Mouse (Mus musculus): ENCODE results near the gene Actl11. TPM values are rescaled to one million over a fixed set of nuclear protein-coding genes. Genes with fewer than 3 reads are reported as not detected.

Gene Actl11
- polyA plus RNA-seq (2014; fragmentation: Illumina TruSeq; extraction: RNeasy Lipid Tissue Mini Kit (QIAGEN cat#74804); ENCODE audit: low read depth, low replicate concordance) = not detected

DNA sequence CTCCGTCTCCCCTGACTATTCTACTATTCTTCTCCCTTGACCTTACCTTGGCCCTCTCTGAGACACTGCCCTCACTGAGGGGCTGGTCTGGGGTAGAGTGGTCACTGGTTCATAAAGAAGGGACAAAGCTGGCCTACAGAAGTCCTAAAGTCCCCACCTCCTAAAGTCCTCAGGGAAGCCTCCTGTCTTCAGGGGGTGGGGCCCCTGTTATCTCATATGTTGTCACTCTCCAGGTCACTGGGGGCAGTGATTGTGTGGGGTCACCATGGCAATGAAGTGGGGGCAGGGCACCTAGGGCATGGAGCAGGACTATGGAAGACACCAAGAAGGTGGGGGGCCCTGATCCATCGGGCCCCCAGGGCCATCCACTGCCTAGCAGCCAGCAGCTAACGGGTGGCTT, at the start of gene Actl11:
Actl11 (plus strand) TSS at position 301 of the 400 bp plus-strand sequence.

DNA sequence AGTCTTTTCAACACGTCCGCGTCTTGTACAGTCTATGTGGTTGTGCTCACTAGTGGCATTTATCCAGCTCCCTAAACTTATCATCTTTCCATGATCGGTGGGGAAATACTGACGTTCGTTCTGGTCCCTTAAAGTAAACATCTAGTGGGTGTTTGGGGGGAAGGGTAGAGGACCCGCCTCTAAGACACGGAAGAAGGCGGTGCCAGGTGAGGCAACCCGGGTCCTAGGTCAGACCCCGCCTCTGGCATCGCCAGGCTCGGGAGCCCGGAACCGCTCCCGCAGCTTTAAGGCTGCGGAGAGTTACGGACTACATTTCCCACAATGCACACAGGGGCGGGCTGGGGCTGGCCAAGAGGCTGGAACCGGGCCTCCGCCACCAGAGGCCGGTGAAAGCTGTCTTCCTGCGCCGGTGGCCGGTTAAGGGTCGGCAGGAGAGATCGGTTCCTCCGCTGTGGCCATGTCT, 40.4 kb upstream of the Actl11 start, which contains the start of gene Mon1a:
Mon1a (plus strand) TSS at position 348 of the 463 bp plus-strand sequence.

DNA sequence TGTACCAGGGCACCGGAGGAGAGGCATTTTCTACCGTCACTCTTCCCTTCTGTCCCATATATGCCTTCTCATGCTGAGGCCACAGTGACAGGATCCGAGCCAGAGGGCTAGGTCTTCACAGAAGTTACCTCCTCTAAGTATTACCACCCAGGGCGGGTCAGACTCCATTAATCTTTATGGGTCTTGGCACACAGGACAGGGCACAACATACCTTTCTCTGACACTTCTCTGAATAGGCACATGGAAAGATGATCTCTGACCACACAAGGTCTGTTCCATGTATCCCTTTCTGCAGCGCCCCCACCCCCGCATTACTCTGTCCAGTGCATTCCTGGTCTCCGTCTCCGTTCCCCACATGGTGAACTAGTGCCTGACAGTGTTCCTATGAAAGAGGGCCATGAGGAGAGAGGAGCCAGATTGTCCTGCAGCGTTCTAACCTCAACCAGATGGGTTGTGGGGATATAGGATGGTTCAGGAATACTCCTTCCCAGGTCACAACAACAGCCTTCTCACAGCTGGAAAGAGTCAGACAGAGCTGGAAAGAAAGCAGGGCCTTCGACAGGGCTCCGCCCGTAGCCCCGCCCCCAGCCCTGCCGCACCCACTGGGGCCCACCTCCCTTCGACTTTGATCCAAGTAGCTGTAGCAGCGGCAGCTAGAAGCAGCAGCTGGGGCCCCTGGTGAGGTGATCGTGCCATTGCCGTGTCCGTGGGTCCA, 21.9 kb upstream of the Actl11 start, which contains the start of gene Mst1r:
Mst1r (plus strand) TSS at position 622 of the 715 bp plus-strand sequence.

DNA sequence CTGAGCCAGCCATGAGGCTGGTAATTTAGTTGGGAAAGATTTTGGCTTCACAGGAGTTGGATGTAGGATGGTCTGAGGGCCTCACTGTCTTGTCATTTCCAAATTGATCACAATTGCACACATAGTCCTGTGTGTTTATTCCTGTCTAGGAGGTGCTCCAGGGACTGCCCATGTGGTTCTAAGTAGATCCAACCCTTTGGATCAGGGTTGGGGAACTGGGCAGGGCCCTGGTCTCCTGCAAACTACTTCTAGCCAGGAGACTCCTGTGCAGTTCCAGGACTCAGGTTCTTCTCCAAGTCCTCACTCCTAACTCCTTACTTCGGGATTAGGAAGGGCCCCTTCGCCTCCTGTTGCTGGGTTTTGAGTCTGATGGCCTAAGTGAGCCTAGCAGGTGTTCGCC, 7.1 kb downstream of the Actl11 start, which contains the start of gene Camkv:
Camkv (plus strand) TSS at position 301 of the 400 bp plus-strand sequence.

DNA sequence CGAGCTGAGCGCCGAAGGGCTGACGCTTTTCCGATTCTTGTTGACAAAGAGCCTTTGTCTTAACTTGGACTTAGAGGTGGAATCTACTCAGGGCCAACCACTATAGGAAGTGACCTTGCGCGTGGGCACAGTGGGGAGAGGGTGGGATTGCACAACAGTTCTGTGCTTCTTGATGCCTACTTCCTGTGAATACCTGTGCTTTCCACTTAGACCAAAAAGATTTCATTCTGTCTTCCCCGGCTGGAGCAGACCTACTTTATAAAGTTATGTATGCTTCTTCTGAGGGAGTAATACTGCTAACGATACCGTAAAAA, 21.6 kb downstream of the Actl11 start, which contains the start of gene Traip:
Traip (plus strand) TSS at position 215 of the 314 bp plus-strand sequence.

DNA sequence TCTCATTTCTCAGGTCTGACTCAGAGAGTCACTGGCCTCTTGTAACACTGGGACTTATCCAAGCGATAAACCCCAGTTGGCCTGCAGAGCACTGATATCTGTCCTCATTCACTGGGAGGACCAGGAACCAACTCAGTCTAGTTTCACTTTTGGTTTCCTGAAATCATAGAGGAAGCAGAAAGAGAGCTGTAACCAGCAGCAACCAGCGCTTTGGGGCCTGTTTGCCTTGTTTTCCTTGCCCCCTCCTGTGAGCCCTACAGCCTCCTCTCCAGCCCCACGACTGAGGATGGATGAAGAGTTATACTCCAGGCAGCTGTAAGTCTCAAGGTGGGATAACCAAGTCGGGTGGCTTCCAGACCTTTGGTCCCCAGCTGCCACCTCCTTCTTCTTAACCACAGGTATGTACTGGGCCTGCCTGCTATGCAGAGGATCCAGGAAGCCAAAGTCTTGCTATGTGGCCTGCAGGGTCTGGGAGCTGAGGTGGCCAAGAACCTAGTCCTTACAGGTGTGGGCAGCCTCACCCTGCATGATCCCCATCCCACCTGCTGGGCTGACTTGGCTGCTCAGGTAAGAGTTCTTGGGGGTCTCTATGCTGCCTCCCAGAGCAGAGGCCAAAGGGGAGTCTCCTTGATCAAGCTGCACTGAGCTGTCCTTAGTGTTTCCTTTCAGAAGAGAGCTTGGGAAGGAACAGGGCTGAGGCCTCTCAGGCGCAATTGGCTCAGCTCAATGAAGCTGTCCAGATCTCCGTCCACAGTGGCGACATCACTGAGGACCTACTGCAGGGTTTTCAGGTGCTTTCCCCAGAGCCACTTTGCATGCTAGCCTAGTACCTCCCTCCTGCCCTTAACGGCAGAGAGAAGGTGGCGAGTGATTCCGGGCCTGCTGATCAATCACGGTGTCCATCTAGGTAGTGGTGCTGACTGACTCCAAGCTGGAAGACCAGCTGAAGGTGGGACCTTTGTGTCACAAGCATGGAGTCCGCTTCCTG, 47.4 kb downstream of the Actl11 start, which contains the start of gene Uba7:
Uba7 (plus strand) TSS at position 107 of the 988 bp plus-strand sequence.

Other genes starting within 250 kb of the Actl11 start
- not detected for gene Gnat1, start 248.8 kb upstream of the Actl11 start, polyA plus RNA-seq (2014; fragmentation: Illumina TruSeq; extraction: RNeasy Lipid Tissue Mini Kit (QIAGEN cat#74804); ENCODE audit: low read depth, low replicate concordance)
- 15.1 TPM for gene Sema3f, start 218.0 kb upstream of the Actl11 start, polyA plus RNA-seq (2014; fragmentation: Illumina TruSeq; extraction: RNeasy Lipid Tissue Mini Kit (QIAGEN cat#74804); ENCODE audit: low read depth, low replicate concordance)
- gene Rbm5, start 157.5 kb upstream of the Actl11 start, polyA plus RNA-seq (2014; fragmentation: Illumina TruSeq; extraction: RNeasy Lipid Tissue Mini Kit (QIAGEN cat#74804); ENCODE audit: low read depth, low replicate concordance) = 79.8 TPM
- gene Rbm6, start 55.2 kb upstream of the Actl11 start, polyA plus RNA-seq (2014; fragmentation: Illumina TruSeq; extraction: RNeasy Lipid Tissue Mini Kit (QIAGEN cat#74804); ENCODE audit: low read depth, low replicate concordance) = 43.5 TPM
- gene Mon1a, start 40.3 kb upstream of the Actl11 start, polyA plus RNA-seq (2014; fragmentation: Illumina TruSeq; extraction: RNeasy Lipid Tissue Mini Kit (QIAGEN cat#74804); ENCODE audit: low read depth, low replicate concordance) = 13.5 TPM
- gene Mst1r, start 21.6 kb upstream of the Actl11 start, polyA plus RNA-seq (2014; fragmentation: Illumina TruSeq; extraction: RNeasy Lipid Tissue Mini Kit (QIAGEN cat#74804); ENCODE audit: low read depth, low replicate concordance) = 4.3 TPM
- not detected for gene Camkv, start 7.2 kb downstream of the Actl11 start, polyA plus RNA-seq (2014; fragmentation: Illumina TruSeq; extraction: RNeasy Lipid Tissue Mini Kit (QIAGEN cat#74804); ENCODE audit: low read depth, low replicate concordance)
- gene Traip, start 21.7 kb downstream of the Actl11 start, polyA plus RNA-seq (2014; fragmentation: Illumina TruSeq; extraction: RNeasy Lipid Tissue Mini Kit (QIAGEN cat#74804); ENCODE audit: low read depth, low replicate concordance) = 0.37 TPM
- gene Uba7, start 47.0 kb downstream of the Actl11 start, polyA plus RNA-seq (2014; fragmentation: Illumina TruSeq; extraction: RNeasy Lipid Tissue Mini Kit (QIAGEN cat#74804); ENCODE audit: low read depth, low replicate concordance) = 28.2 TPM
- 0.52 TPM for gene Gm20661, start 54.6 kb downstream of the Actl11 start, polyA plus RNA-seq (2014; fragmentation: Illumina TruSeq; extraction: RNeasy Lipid Tissue Mini Kit (QIAGEN cat#74804); ENCODE audit: low read depth, low replicate concordance)
- gene Inka1, start 57.4 kb downstream of the Actl11 start, polyA plus RNA-seq (2014; fragmentation: Illumina TruSeq; extraction: RNeasy Lipid Tissue Mini Kit (QIAGEN cat#74804); ENCODE audit: low read depth, low replicate concordance) = 9.8 TPM
- not detected for gene Cdhr4, start 64.0 kb downstream of the Actl11 start, polyA plus RNA-seq (2014; fragmentation: Illumina TruSeq; extraction: RNeasy Lipid Tissue Mini Kit (QIAGEN cat#74804); ENCODE audit: low read depth, low replicate concordance)
- gene Gm20662, start 67.9 kb downstream of the Actl11 start, polyA plus RNA-seq (2014; fragmentation: Illumina TruSeq; extraction: RNeasy Lipid Tissue Mini Kit (QIAGEN cat#74804); ENCODE audit: low read depth, low replicate concordance) = not detected
- 42.3 TPM for gene Ip6k1, start 74.0 kb downstream of the Actl11 start, polyA plus RNA-seq (2014; fragmentation: Illumina TruSeq; extraction: RNeasy Lipid Tissue Mini Kit (QIAGEN cat#74804); ENCODE audit: low read depth, low replicate concordance)
- gene Gmppb, start 120.8 kb downstream of the Actl11 start, polyA plus RNA-seq (2014; fragmentation: Illumina TruSeq; extraction: RNeasy Lipid Tissue Mini Kit (QIAGEN cat#74804); ENCODE audit: low read depth, low replicate concordance) = 18.9 TPM
- gene Amigo3, start 124.7 kb downstream of the Actl11 start, polyA plus RNA-seq (2014; fragmentation: Illumina TruSeq; extraction: RNeasy Lipid Tissue Mini Kit (QIAGEN cat#74804); ENCODE audit: low read depth, low replicate concordance) = 1.6 TPM
- gene Mst1, start 152.0 kb downstream of the Actl11 start, polyA plus RNA-seq (2014; fragmentation: Illumina TruSeq; extraction: RNeasy Lipid Tissue Mini Kit (QIAGEN cat#74804); ENCODE audit: low read depth, low replicate concordance) = not detected
- gene Rnf123, start 154.9 kb downstream of the Actl11 start, polyA plus RNA-seq (2014; fragmentation: Illumina TruSeq; extraction: RNeasy Lipid Tissue Mini Kit (QIAGEN cat#74804); ENCODE audit: low read depth, low replicate concordance) = 79.7 TPM
- 47.5 TPM for gene Apeh, start 166.1 kb downstream of the Actl11 start, polyA plus RNA-seq (2014; fragmentation: Illumina TruSeq; extraction: RNeasy Lipid Tissue Mini Kit (QIAGEN cat#74804); ENCODE audit: low read depth, low replicate concordance)